Mouse (Mus musculus) G1E (cell line): ENCODE data around the gene Svopl. TPM values are rescaled to one million over a fixed set of nuclear protein-coding genes. Genes with fewer than 3 reads are reported as not detected.

Experiments
- ATAC-seq: 2 replicates; pipeline ENCODE4 v1.8.0; 2016; ENCODE audit warnings: mild to moderate bottlenecking; ENCODE audit not compliant: insufficient number of reproducible peaks, poor library complexity, low FRiP score, severe bottlenecking; ENCODE audit errors: extremely low read depth
- DNase-seq: peaks from one replicate; pipeline ENCODE4 v3.0.0; 2012; ENCODE audit warnings: low spot score
- H3K27me3 ChIP-seq: 2 replicates; pipeline ENCODE4 v1.6.1; 2012; ENCODE audit warnings: mild to moderate bottlenecking, low read length, inconsistent platforms; ENCODE audit not compliant: insufficient read depth
- H3K36me3 ChIP-seq: replicated peaks from 2 replicates; pipeline ENCODE3; 2012; ENCODE audit warnings: mild to moderate bottlenecking, inconsistent platforms
- H3K4me1 ChIP-seq: 2 replicates; pipeline ENCODE4 v1.6.1; 2012; ENCODE audit warnings: low read depth, low read length, inconsistent platforms, mixed read lengths; ENCODE audit not compliant: insufficient read depth
- H3K4me3 ChIP-seq: 2 replicates; pipeline ENCODE4 v1.5.1; 2012; ENCODE audit warnings: low read depth, mild to moderate bottlenecking, inconsistent platforms, low read length, moderate library complexity, mixed read lengths
- H3K9me3 ChIP-seq: replicated peaks from 2 replicates; pipeline ENCODE4 v1.6.1; 2012; ENCODE audit warnings: inconsistent platforms
- CTCF ChIP-seq: IDR thresholded peaks from 2 replicates; pipeline ENCODE4 v1.5.1; 2012; ENCODE audit warnings: low read depth, low read length, inconsistent platforms, mixed read lengths
- GATA1 ChIP-seq: IDR thresholded peaks from 2 replicates; pipeline ENCODE4 v1.6.1; 2012; ENCODE audit warnings: borderline replicate concordance, low read length, inconsistent platforms, mixed read lengths
- GATA2 ChIP-seq: IDR thresholded peaks from 2 replicates; pipeline ENCODE4 v1.6.1; 2012; ENCODE audit warnings: low read depth, low read length, inconsistent platforms, borderline replicate concordance
- POLR2AphosphoS5 ChIP-seq: IDR thresholded peaks from 2 replicates; pipeline ENCODE4 v1.6.1; 2012; ENCODE audit warnings: low read depth, low read length, inconsistent platforms; ENCODE audit not compliant: insufficient replicate concordance
- TAL1 ChIP-seq: conservative IDR thresholded peaks from 2 replicates; pipeline ENCODE4 v1.6.1; 2012; ENCODE audit warnings: low read depth, low read length, inconsistent platforms, mixed read lengths
- polyA plus RNA-seq: library from polyadenylated mRNA; stranded (reverse); fragments of >175 nt; gene quantifications from 2 replicates; pipeline ENCODE4 v1.2.3, GENCODE M21; 2012
- total RNA-seq, 2 experiments: library from RNA; stranded (forward) in 1 of 2; stranded (reverse) in 1 of 2; fragments of 200-1000 nt in 1 of 2; fragments of >200 nt in 1 of 2; fragmentation: Nextera tagmentation in 1 of 2; gene quantifications; 2 replicates each; pipeline ENCODE4 v1.2.3; 2014 to 2017

Svopl gene
- total and polyA plus RNA-seq, 3 experiments, result not detected

GRCm38 (mm10) chr6:38080364-38080763, 33.6 kb upstream of the Svopl start:
- Histone ChIP-seq H3K4me3 (no peak overlapping the region), H3K27me3 (peaks cover 3% of the 10 kb centered on the region; the same call in 1 of the 2 replicates), H3K4me1 (no peaks in the 10 kb centered on the region), H3K9me3 (no peaks in the 10 kb centered on the region), H3K36me3 (no peaks in the 10 kb centered on the region)
- no peak for TF ChIP-seq POLR2AphosphoS5
- no peak for TF ChIP-seq TAL1
- no peak for TF ChIP-seq GATA1
- no peak for TF ChIP-seq CTCF
- TF ChIP-seq GATA2, result no peak
- no peak for DNase-seq
- ATAC-seq, result no peak

DNA sequence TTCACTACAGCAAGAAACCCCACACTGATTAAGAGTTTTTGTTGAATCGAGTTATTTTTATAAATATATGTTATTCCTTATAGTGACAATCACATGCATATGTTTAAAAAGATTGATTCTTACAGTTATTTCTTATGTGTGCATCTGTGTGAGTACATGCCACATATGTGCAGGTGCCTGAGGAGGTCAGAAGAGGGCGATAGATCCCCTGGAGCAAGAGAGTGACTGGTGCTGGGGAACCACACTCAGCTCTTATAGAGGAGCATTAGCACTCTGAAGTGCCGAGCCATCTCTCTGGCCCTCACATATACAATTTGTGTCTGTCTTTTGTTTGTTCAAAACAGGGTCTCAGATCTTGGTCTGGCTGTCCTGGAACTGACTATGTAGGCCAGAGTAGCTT, 26.8 kb upstream of the Svopl start:
- no peaks in the 10 kb centered on the region for H3K36me3 ChIP-seq
- ATAC-seq, result no peak
- H3K4me3 ChIP-seq, result no peak overlapping the region
- DNase-seq, result no peak
- no peak for TF ChIP-seq CTCF
- TF ChIP-seq TAL1, result no peak
- TF ChIP-seq POLR2AphosphoS5, result no peak
- no peak for TF ChIP-seq GATA2
- TF ChIP-seq GATA1, result no peak
- no peaks in the 10 kb centered on the region for H3K9me3 ChIP-seq
- no peaks in the 10 kb centered on the region for H3K27me3 ChIP-seq
- no peaks in the 10 kb centered on the region for H3K4me1 ChIP-seq

GRCm38 (mm10) chr6:38072137-38072796, 25.5 kb upstream of the Svopl start:
- TF ChIP-seq GATA2, result no peak
- no peak for TF ChIP-seq CTCF
- no peak for TF ChIP-seq GATA1
- no peak for TF ChIP-seq POLR2AphosphoS5
- no peak for TF ChIP-seq TAL1
- ATAC-seq, result no peak
- H3K36me3 ChIP-seq, result no peaks in the 10 kb centered on the region

GRCm38 (mm10) chr6:38071256-38071655, 24.5 kb upstream of the Svopl start:
- TF ChIP-seq GATA2 (no peak), CTCF (no peak), TAL1 (no peak), POLR2AphosphoS5 (no peak), GATA1 (no peak)
- ATAC-seq (no peak), DNase-seq (no peak)
- Histone ChIP-seq H3K4me1 (no peaks in the 10 kb centered on the region), H3K4me3 (no peak overlapping the region), H3K36me3 (no peaks in the 10 kb centered on the region), H3K27me3 (no peaks in the 10 kb centered on the region), H3K9me3 (no peaks in the 10 kb centered on the region)

More at GRCm38 (mm10) chr6:38072137-38072796, 25.5 kb upstream of the Svopl start:
- DNase-seq, result no peak
- no peaks in the 10 kb centered on the region for H3K27me3 ChIP-seq
- H3K9me3 ChIP-seq, result no peaks in the 10 kb centered on the region
- H3K4me1 ChIP-seq, result no peaks in the 10 kb centered on the region
- no peak overlapping the region for H3K4me3 ChIP-seq

- no peak for TF ChIP-seq POLR2AphosphoS5
- TF ChIP-seq GATA1, result no peak
- TF ChIP-seq CTCF, result no peak
- no peak for TF ChIP-seq GATA2
- TF ChIP-seq TAL1, result no peak
- Histone ChIP-seq H3K27me3 (no peaks in the 10 kb centered on the region), H3K4me1 (no peaks in the 10 kb centered on the region), H3K9me3 (peaks cover 9% of the 10 kb centered on the region), H3K4me3 (no peak overlapping the region), H3K36me3 (no peaks in the 10 kb centered on the region)
- DNase-seq, result peak; percentile 15
- ATAC-seq, result no peak
Measured at GRCm38 (mm10) chr6:38066215-38066614, 19.4 kb upstream of the Svopl start.

GRCm38 (mm10) chr6:38065501-38066122, 18.8 kb upstream of the Svopl start:
- H3K4me1 ChIP-seq, result no peaks in the 10 kb centered on the region
- no peak for TF ChIP-seq GATA1
- TF ChIP-seq CTCF, result no peak
- TF ChIP-seq POLR2AphosphoS5, result no peak
- TF ChIP-seq TAL1, result no peak
- no peak for TF ChIP-seq GATA2
- no peak overlapping the region for H3K4me3 ChIP-seq
- H3K27me3 ChIP-seq, result no peaks in the 10 kb centered on the region
- no peak for DNase-seq
- no peak for ATAC-seq
- H3K9me3 ChIP-seq, result peaks cover 9% of the 10 kb centered on the region
- H3K36me3 ChIP-seq, result no peaks in the 10 kb centered on the region
